Mouse (Mus musculus) embryonic fibroblast, embryonic 13.5 days (primary cell): ENCODE data around the gene Lfng.

Experiments used
- CTCF ChIP-seq: IDR thresholded peaks from 2 replicates; pipeline ENCODE4 v1.5.1; 2011; ENCODE audit warnings: mild to moderate bottlenecking, control low read depth, low read length, moderate library complexity, borderline replicate concordance; ENCODE audit not compliant: insufficient read depth
- POLR2A ChIP-seq: IDR thresholded peaks from 2 replicates; pipeline ENCODE4 v1.6.1; 2011; ENCODE audit warnings: low read depth, mild to moderate bottlenecking, control low read depth, low read length, moderate library complexity

DNA sequence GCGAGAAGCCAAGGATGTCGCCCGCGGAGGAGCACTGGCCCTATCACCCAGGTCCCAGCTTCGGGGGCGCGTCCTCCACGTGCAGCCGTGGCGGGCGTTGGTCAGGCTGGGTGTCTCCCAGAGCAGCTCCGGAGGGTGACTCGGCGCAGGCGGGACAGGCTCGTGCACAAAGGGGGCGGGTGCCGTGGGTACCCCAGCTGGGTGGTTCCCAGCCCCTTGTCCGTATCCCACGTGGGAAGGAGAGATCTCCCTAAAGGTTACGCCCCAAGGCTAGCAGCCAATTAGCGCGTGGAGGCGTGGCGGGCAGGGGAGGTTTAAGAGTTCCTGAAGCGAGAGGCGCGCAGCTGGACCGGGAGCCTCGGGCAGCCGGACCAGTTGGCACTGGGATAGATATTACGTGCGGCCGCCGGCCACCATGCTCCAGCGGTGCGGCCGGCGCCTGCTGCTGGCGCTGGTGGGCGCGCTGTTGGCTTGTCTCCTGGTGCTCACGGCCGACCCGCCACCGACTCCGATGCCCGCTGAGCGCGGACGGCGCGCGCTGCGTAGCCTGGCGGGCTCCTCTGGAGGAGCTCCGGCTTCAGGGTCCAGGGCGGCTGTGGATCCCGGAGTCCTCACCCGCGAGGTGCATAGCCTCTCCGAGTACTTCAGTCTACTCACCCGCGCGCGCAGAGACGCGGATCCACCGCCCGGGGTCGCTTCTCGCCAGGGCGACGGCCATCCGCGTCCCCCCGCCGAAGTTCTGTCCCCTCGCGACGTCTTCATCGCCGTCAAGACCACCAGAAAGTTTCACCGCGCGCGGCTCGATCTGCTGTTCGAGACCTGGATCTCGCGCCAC is at the start of gene Lfng:
- TF ChIP-seq POLR2A (peak; percentile 97), CTCF (no peak)
